Mouse (Mus musculus) embryonic facial prominence, embryonic 14.5 days (tissue): ENCODE results near the gene Max. TPM values are rescaled to one million over a fixed set of nuclear protein-coding genes. Genes with fewer than 3 reads are reported as not detected.

ENCODE experiments used
- ATAC-seq: fragments of 200-750 bp; cut with Nextera tagmentation; 2 replicates; pipeline ENCODE4 v1.8.0; 2017; ENCODE audit warnings: low read depth, moderate number of reproducible peaks, moderate TSS enrichment
- DNase-seq: peaks from one replicate; pipeline ENCODE4 v3.0.0-alpha.2; 2015; ENCODE audit warnings: low spot score
- H3K27ac ChIP-seq: fragments of 300-500 bp; sonication (generic); replicated peaks from 2 replicates; pipeline ENCODE4 v1.5.1; 2014; ENCODE audit warnings: low read depth, mild to moderate bottlenecking, low read length, moderate library complexity
- H3K27me3 ChIP-seq: fragments of 300-500 bp; sonication (generic); replicated peaks from 2 replicates; pipeline ENCODE4 v1.6.1; 2014; ENCODE audit warnings: low read length; ENCODE audit not compliant: control insufficient read depth, insufficient read depth
- H3K36me3 ChIP-seq: fragments of 300-500 bp; sonication (generic); 2 replicates; pipeline ENCODE4 v1.6.1; 2014; ENCODE audit warnings: low read length, mixed read lengths; ENCODE audit not compliant: control insufficient read depth, insufficient read depth
- H3K4me1 ChIP-seq: fragments of 300-500 bp; sonication (generic); 2 replicates; pipeline ENCODE4 v1.6.1; 2014; ENCODE audit warnings: antibody characterized with exemption, low read length; ENCODE audit not compliant: control insufficient read depth, insufficient read depth
- H3K4me2 ChIP-seq: fragments of 300-500 bp; sonication (generic); 2 replicates; pipeline ENCODE4 v1.6.1; 2014; ENCODE audit warnings: low read depth, mild to moderate bottlenecking, low read length, moderate library complexity, mixed read lengths
- H3K4me3 ChIP-seq: fragments of 300-500 bp; sonication (generic); 2 replicates; pipeline ENCODE4 v1.5.1; 2014; ENCODE audit warnings: low read depth, mild to moderate bottlenecking, low read length
- H3K9ac ChIP-seq: fragments of 300-500 bp; sonication (generic); 2 replicates; pipeline ENCODE4 v1.6.1; 2014; ENCODE audit warnings: low read depth, mild to moderate bottlenecking, low read length, moderate library complexity, mixed read lengths
- H3K9me3 ChIP-seq: fragments of 300-500 bp; sonication (generic); 2 replicates; pipeline ENCODE4 v1.6.1; 2016; ENCODE audit warnings: low read length; ENCODE audit not compliant: control insufficient read depth
- WGBS: fragments of 180-500 bp; shearing (Covaris S2); extraction: QIAGEN DNeasy Blood & Tissue Kit; methylation state at CpG from one replicate; pipeline ENCODE4 v1.1.7; 2014; 5-methylcytosine and 5-hydroxymethylcytosine counted together
- polyA plus RNA-seq: library from polyadenylated mRNA; unstranded; fragments of >200 nt; fragmentation: Nextera tagmentation; extraction: Ambion mirVana; gene quantifications from 2 replicates; pipeline ENCODE4 v1.2.1, GENCODE M21; 2014

Gene Max
- polyA plus RNA-seq, 1 experiment from 2014 or later: 39.3 TPM

DNA sequence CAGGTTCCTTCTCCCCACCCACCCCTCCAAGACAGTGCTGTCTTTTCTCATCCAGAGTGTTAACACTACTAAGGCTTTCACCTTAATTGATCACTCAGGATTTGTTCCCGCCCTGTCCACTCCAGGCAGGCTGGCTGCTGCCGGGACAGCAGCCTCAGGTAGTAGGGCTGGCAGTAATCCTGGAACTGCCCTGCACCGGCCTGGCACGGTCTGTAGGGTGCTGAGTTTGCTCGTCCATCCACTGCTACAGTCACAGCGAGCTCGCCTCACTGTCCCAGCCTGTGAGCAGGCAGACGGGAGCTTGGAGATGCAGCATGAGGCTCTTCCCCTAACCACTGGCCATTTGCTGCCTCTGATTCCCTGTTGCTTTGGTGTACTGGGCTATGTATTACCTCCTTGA is 41.0 kb downstream of the Max start:
- H3K27ac ChIP-seq: no peak overlapping the region
- no peak for DNase-seq
- H3K4me3 ChIP-seq: no peak overlapping the region
- no peaks in the 10 kb centered on the region for H3K27me3 ChIP-seq
- ATAC-seq: no peak
- peaks cover 32% of the 10 kb centered on the region; the same call in 1 of the 2 replicates for H3K36me3 ChIP-seq
- H3K9me3 ChIP-seq: no peaks in the 10 kb centered on the region
- WGBS: 88% methylated on average over 8 of the region's 8 CpGs
- no peak overlapping the region for H3K9ac ChIP-seq
- no peak overlapping the region for H3K4me2 ChIP-seq
- H3K4me1 ChIP-seq: no peaks in the 10 kb centered on the region

DNA sequence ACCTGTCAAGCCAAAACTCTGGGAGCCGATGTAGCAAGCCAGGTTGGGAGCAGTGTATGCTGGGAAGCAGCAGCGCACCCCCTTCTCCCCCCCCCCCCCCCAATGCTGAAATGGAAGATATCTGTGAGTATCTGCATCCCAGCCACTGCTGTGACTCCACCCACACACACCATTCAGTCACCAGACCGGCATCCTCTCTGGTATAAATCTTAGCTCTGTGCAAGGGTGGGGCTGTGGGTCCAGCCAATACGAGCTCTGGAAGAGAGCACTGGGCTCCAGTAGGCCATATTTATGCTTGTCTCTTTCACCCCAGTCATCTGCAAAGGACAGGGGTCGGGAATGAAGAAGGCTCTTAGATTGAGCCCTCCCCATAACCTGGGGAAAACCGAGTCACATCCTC is 41.6 kb downstream of the Max start:
- no peak overlapping the region for H3K4me3 ChIP-seq
- no peak overlapping the region for H3K9ac ChIP-seq
- H3K36me3 ChIP-seq: peaks cover 32% of the 10 kb centered on the region; the same call in 1 of the 2 replicates
- H3K27ac ChIP-seq: no peak overlapping the region
- DNase-seq: no peak
- ATAC-seq: no peak
- H3K27me3 ChIP-seq: no peaks in the 10 kb centered on the region
- no peaks in the 10 kb centered on the region for H3K9me3 ChIP-seq
- H3K4me1 ChIP-seq: no peaks in the 10 kb centered on the region
- 84% methylated on average over 6 of the region's 6 CpGs for WGBS
- no peak overlapping the region for H3K4me2 ChIP-seq

DNA sequence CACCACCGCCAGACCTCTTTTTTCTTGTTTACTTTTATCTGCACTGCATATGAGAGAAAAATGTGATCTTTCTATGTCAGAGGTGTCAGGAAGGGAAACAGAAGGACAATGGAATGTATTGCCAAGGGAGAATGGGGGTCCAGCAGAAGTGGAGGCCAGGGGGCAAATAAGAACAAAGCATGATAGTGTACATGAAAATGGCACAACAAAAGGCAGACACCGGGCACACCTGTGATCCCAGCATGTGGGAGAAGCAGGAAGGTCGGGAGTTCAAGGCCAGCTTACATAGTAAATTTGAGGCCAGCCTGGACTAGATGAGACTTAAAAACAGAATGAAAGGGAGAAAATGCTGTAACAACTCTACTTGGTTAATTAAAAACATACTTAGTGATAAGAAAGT is 43.1 kb downstream of the Max start:
- Histone ChIP-seq H3K4me1 (no peaks in the 10 kb centered on the region), H3K4me3 (no peak overlapping the region), H3K9me3 (no peaks in the 10 kb centered on the region), H3K36me3 (peaks cover 36% of the 10 kb centered on the region; the same call in 1 of the 2 replicates), H3K27me3 (no peaks in the 10 kb centered on the region), H3K4me2 (no peak overlapping the region), H3K9ac (no peak overlapping the region), H3K27ac (no peak overlapping the region)
- DNase-seq (no peak), ATAC-seq (no peak)
- 64% methylated on average over 3 of the region's 3 CpGs for WGBS

DNA sequence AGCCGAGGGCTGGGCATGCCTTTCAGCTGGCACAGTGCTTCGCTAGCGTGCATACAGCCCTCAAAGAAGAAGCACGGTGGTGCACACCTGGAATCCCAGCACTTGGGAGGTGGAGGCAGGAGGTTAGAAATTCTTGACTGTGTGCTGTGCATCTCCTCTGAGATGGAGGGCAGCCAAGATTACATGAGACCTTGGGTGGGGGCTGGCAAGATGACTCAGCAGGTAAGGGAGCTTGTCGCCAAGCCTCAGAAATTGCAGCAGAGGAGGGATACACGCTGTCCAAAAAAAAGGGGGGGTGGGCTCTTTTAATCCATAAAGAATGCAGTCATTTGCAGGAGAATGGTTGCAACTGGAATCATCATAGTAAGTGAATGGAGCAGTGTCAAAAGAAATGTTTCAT is 43.9 kb downstream of the Max start:
- H3K4me3 ChIP-seq: no peak overlapping the region
- no peak overlapping the region for H3K9ac ChIP-seq
- H3K36me3 ChIP-seq: peaks cover 31% of the 10 kb centered on the region; the same call in 1 of the 2 replicates
- H3K4me1 ChIP-seq: no peaks in the 10 kb centered on the region
- H3K4me2 ChIP-seq: no peak overlapping the region
- WGBS: 76% methylated on average over 6 of the region's 6 CpGs
- no peak overlapping the region for H3K27ac ChIP-seq
- no peaks in the 10 kb centered on the region for H3K9me3 ChIP-seq
- DNase-seq: no peak
- no peak for ATAC-seq
- H3K27me3 ChIP-seq: no peaks in the 10 kb centered on the region

DNA sequence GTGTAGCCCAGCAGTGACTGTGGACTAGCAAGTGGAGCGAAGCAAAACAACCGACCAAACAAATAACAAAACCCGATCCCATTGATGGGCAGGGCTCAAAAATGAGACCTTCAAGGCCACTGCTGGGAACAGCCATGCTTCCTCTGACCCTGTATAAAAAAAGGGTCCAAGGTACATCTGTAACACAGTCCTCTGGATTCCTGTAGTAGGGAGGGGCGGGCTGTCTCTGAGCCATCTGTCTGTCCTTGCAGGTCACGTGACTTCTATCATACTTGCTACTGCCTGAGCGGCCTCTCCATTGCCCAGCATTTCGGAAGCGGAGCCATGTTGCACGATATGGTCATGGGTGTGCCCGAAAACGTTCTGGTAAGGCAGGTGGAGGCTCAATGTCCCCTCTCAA is 45.8 kb downstream of the Max start:
- H3K4me2 ChIP-seq: no peak overlapping the region
- no peak overlapping the region for H3K9ac ChIP-seq
- no peaks in the 10 kb centered on the region for H3K9me3 ChIP-seq
- 89% methylated on average over 11 of the region's 11 CpGs for WGBS
- no peak overlapping the region for H3K27ac ChIP-seq
- DNase-seq (no peak), ATAC-seq (no peak)
- no peaks in the 10 kb centered on the region for H3K27me3 ChIP-seq
- no peaks in the 10 kb centered on the region for H3K4me1 ChIP-seq
- peaks cover 27% of the 10 kb centered on the region; the same call in 1 of the 2 replicates for H3K36me3 ChIP-seq
- no peak overlapping the region for H3K4me3 ChIP-seq

DNA sequence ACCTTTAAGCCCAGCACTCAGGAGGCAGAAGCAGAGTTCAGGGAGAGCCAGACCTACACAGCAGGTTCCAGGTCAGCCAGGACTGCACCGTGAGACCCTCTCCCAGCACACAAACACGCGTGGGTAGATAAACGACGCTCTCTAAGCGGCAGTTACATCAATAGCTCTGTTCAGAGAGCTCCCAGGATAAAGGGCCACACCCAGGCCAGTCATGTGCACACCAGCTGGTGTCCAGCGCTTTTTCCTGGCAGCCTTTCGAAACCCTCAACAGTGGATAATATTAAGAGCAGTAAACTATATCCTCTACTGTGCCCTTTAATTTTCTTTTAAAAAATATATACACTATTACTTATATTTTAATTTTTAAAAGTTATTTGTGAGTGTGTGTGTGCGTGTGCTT is 49.8 kb downstream of the Max start:
- DNase-seq: no peak
- H3K4me1 ChIP-seq: no peaks in the 10 kb centered on the region
- peaks cover 20% of the 10 kb centered on the region for H3K36me3 ChIP-seq
- no peak for ATAC-seq
- no peak overlapping the region for H3K9ac ChIP-seq
- no peaks in the 10 kb centered on the region for H3K27me3 ChIP-seq
- H3K4me2 ChIP-seq: no peak overlapping the region
- H3K4me3 ChIP-seq: no peak overlapping the region
- WGBS: 57% methylated on average over 9 of the region's 9 CpGs
- no peaks in the 10 kb centered on the region for H3K9me3 ChIP-seq
- no peak overlapping the region for H3K27ac ChIP-seq

DNA sequence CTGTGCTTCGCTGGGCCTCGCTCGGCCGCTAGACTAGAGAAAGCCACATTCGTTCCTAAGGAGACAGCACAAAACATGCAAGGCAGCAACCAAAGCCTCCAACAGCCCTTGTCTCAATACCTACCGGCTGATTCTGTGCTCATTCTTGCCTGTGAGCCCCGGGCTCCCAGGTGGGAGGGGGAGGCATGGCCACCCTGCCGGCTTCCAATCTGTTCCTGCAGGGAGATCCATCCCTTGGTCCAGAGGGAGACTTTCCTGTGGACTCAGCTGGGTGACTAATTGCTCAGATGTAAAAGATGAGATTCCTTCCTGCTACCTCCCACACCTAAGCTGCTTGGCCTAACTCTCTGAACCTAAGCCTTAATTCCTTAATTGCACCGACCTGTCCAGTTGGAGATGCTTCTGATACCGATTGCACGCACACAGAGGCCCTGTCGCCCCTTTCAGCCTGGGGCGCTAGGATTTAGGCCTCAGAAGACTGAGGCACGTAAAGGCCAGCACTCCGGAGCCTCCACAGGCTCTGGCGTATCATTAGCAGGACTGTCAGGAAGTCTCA is 50.8 kb downstream of the Max start:
- Histone ChIP-seq H3K27ac (no peak overlapping the region), H3K27me3 (no peaks in the 10 kb centered on the region), H3K4me2 (no peak overlapping the region), H3K36me3 (peaks cover 19% of the 10 kb centered on the region), H3K9ac (no peak overlapping the region), H3K4me1 (no peaks in the 10 kb centered on the region), H3K4me3 (no peak overlapping the region), H3K9me3 (no peaks in the 10 kb centered on the region)
- 70% methylated on average over 16 of the region's 16 CpGs for WGBS
- DNase-seq (no peak), ATAC-seq (no peak)

DNA sequence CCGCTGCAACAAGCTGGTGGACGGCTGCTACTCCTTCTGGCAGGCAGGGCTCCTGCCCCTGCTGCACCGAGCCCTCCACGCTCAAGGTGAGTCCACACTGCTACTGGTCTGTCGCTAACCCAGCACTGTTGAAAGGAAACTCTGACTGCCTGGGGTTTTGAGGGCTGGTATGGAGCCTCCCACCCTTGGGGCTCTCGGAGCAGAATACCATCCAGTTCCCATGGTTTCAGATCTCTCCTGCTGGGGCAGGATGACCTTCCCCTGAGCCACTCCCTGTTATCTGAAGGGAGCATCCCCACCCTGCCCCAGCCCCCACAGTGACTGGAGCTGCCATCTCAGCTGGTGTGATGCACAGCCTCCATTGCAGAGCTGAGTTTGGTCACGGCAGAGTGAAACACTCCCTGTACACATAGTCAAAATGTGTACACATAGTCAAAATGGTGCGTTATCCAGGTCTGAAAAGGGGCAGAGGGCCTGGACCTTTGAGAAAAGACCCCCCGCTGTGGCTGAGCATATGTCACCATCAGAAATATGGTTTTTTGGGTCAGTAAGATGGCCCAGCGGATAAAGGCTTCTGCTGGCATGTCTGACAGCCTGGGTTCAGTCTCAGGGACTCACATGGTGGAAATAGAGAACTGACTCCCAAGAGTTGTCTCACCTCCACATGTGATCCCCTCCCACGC is 51.6 kb downstream of the Max start:
- Histone ChIP-seq H3K4me1 (no peaks in the 10 kb centered on the region), H3K4me3 (no peak overlapping the region), H3K9ac (no peak overlapping the region), H3K27ac (no peak overlapping the region), H3K27me3 (no peaks in the 10 kb centered on the region), H3K9me3 (no peaks in the 10 kb centered on the region), H3K36me3 (peaks cover 21% of the 10 kb centered on the region), H3K4me2 (no peak overlapping the region)
- DNase-seq: no peak
- no peak for ATAC-seq
- 85% methylated on average over 10 of the region's 11 CpGs for WGBS

DNA sequence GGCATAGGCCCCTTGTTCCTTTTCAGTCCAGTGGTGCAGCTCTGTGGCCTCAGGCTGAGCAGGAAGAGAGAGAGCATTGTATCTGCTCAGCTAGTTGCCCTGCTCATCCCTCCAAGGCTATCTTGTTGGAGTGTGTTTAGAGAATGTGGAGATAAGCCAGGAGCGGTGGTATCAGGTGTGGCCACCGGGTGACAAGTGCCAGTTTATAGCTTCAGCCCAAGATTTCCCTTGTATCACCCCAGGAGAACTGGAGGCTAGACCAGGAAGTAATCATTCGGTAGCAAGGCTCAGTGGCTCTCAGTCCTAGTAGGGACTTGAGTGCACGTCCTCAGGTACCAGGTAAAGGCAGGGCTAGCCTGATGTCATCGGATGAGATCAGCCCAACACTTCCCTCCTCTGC is 52.8 kb downstream of the Max start:
- Histone ChIP-seq H3K4me1 (no peaks in the 10 kb centered on the region), H3K4me3 (no peak overlapping the region), H3K27ac (no peak overlapping the region), H3K9me3 (no peaks in the 10 kb centered on the region), H3K27me3 (no peaks in the 10 kb centered on the region), H3K36me3 (peaks cover 18% of the 10 kb centered on the region), H3K4me2 (no peak overlapping the region), H3K9ac (no peak overlapping the region)
- no peak for ATAC-seq
- WGBS: 79% methylated on average over 5 of the region's 5 CpGs
- no peak for DNase-seq
